Mouse (Mus musculus): ENCODE results near the gene Fer1l5.
A peak's percentile ranks its signal among the peaks of the same experiment; 100 is the strongest.

Fer1l5 gene

DNA sequence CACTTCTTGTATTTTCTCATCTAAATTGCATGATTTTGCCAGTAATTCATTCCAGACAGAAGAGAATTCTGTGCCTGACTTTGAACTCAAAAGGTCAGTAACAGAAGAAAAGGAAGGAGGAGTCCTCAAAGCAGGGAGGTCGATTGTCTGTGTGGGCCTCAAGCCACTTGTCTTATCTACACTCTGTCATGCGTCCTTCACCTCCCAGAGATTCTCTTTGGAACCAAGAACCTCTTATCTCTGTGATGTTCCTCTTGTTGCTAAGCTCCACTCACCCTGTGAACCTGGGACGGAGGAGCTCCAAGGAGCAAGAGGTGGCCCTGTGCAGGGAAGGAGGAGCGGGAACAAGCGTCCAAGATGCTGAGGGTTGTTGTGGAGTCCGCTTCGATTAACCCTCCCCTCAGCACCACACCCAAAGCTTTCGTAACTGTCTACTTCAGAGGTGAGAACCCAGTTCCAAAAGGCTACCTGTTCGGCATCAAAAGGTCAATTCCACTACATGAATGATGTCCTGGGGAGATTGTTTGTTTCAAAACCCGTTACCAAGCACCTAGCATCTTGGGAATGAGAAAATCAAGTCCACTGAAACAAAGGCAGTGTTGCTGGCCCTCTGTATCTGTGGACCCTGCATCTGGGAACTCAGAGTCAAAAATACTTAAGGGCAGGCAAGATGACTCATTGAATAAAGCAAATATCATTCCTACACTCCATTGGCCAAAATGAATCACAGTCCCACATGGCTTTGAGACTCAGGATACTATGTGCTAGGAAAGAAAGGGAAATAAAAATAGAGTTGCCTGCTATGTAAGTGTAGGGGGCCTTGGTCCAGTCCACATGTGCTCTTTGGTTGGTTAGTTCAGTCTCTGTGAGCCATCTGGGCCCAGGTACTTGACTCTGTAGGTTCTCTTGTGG, at the start of gene Fer1l5:
Gene Fer1l5 (plus strand): TSS at position 358 of the 912 bp plus-strand sequence.
- peak; percentile 26 to 50 for DNase-seq (ENCODE audit: inconsistent age in 2 of 2, low spot score in 1 of 2)

- peak in 1 of 2 experiments; percentile 53 for DNase-seq (ENCODE audit: inconsistent age in 2 of 2, low spot score in 1 of 2)
Observed at GRCm38 (mm10) chr1:36323076-36323475, 49.0 kb upstream of the Fer1l5 start.

GRCm38 (mm10) chr1:36323746-36324448, 48.2 kb upstream of the Fer1l5 start:
- DNase-seq (ENCODE audit: inconsistent age in 2 of 2, low spot score in 1 of 2): peak; percentile 62 to 82

- DNase-seq (ENCODE audit: inconsistent age in 2 of 2, low spot score in 1 of 2): peak; percentile 47 to 88
Observed at GRCm38 (mm10) chr1:36325900-36326321, 46.2 kb upstream of the Fer1l5 start.

DNA sequence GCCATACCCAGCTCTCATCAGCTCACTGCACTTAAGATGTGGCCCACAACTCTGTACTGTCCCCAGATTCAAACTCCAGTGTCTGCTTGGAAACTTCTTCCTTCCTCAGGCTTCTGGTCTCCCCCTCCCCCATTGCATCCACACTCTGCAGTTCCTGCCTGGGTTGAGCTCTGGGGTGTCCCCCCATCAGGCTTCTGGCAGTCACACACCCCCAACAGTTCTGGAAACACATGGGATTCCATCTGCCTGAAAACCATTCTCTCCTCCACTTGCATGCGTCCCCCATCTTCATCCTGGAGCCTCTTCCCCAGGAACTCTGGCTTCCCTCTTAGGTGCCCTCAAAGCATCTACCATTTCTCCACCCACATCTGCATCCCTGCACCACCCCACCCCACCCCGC, 45.3 kb upstream of the Fer1l5 start:
- no peak for DNase-seq (ENCODE audit: inconsistent age in 2 of 2, low spot score in 1 of 2)

- no peak for DNase-seq (ENCODE audit: inconsistent age in 2 of 2, low spot score in 1 of 2)
Observed at GRCm38 (mm10) chr1:36331743-36332142, 40.3 kb upstream of the Fer1l5 start.

- DNase-seq (ENCODE audit: inconsistent age in 2 of 2, low spot score in 1 of 2): peak in 1 of 2 experiments; percentile 59
Observed at GRCm38 (mm10) chr1:36332955-36333887, 38.9 kb upstream of the Fer1l5 start.

GRCm38 (mm10) chr1:36342547-36342946, 29.5 kb upstream of the Fer1l5 start:
- no peak for DNase-seq (ENCODE audit: inconsistent age in 2 of 2, low spot score in 1 of 2)

DNA sequence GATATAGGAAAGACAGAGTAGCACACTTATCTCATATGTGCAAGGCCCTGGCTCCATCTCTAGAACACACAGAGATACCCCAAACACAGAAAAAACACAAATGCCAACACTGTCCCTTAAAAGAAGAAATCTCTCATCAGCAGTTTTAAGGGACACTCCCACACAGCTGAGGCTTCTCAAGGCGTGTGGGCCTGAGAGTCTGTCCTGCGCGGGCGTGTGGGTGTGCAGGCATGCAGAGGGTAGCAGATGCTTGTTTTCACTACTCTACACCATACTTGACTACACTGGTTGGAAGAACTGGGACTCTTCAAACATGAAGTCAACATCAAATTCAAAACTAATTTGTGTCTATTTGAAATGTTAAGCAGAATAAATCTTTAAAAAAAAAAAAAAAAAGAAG, 19.7 kb upstream of the Fer1l5 start:
- no peak for DNase-seq (ENCODE audit: inconsistent age in 2 of 2, low spot score in 1 of 2)

GRCm38 (mm10) chr1:36356955-36357695, 15.0 kb upstream of the Fer1l5 start:
- DNase-seq (ENCODE audit: inconsistent age in 2 of 2, low spot score in 1 of 2): no peak

DNA sequence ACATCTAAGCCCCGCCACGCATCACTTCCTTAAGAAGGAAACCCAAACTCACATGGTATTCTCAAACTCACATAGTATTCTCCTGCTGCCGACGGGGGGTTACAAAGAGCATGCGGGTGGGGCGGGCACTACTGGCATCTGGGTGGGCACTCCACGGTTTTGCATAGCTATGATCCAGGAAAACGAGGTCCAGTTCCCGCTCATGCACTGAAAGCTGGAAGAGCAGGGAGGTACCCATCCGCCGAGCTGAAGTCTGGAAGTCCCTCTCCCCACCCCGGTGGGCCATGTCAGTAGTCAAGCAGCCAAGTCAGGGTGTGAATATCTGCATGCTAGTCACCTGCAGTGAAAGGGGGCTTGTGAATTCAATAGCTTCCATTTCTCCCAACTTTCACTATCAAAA, 4.4 kb upstream of the Fer1l5 start:
- peak in 1 of 2 experiments; percentile 23 for DNase-seq (ENCODE audit: inconsistent age in 2 of 2, low spot score in 1 of 2)

GRCm38 (mm10) chr1:36368112-36368968, 3.8 kb upstream of the Fer1l5 start:
- peak; percentile 85 to 96 for DNase-seq (ENCODE audit: inconsistent age in 2 of 2, low spot score in 1 of 2)

- peak; percentile 89 to 97 for DNase-seq (ENCODE audit: inconsistent age in 2 of 2, low spot score in 1 of 2)
Observed at GRCm38 (mm10) chr1:36368969-36369645, 3.0 kb upstream of the Fer1l5 start, which contains the start of gene Kansl3. Gene Kansl3, minus strand, starts transcription at chr1:36369181.

- peak; percentile 69 to 87 for DNase-seq (ENCODE audit: inconsistent age in 2 of 2, low spot score in 1 of 2)
Observed at GRCm38 (mm10) chr1:36370918-36371317, 1.2 kb upstream of the Fer1l5 start.

DNA sequence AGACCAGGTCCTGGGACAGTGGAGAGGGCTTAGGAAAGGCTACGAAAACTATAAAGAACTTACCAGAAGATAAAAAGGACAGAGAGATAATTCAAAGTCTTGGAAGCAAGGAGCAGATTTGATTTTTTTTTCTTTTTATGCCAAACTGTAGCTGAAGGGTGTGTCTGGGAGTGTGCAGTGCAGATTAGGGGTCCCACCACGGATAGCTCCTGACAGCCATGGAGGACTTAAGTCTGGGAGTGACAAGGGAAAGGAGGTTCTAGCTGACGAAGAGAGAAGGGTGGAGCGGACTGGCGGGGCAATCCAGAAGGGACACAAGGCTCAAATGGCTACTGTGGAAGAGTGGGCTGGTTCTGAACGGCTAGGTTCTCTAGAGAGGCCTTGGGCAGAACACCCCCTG, 6.8 kb downstream of the Fer1l5 start:
- no peak for DNase-seq (ENCODE audit: inconsistent age in 2 of 2, low spot score in 1 of 2)

GRCm38 (mm10) chr1:36379582-36379981, 7.5 kb downstream of the Fer1l5 start:
- DNase-seq (ENCODE audit: inconsistent age in 2 of 2, low spot score in 1 of 2): no peak

GRCm38 (mm10) chr1:36397041-36397440, 24.9 kb downstream of the Fer1l5 start:
- DNase-seq (ENCODE audit: inconsistent age in 2 of 2, low spot score in 1 of 2): no peak

GRCm38 (mm10) chr1:36401509-36401908, 29.4 kb downstream of the Fer1l5 start:
- no peak for DNase-seq (ENCODE audit: inconsistent age in 2 of 2, low spot score in 1 of 2)

DNA sequence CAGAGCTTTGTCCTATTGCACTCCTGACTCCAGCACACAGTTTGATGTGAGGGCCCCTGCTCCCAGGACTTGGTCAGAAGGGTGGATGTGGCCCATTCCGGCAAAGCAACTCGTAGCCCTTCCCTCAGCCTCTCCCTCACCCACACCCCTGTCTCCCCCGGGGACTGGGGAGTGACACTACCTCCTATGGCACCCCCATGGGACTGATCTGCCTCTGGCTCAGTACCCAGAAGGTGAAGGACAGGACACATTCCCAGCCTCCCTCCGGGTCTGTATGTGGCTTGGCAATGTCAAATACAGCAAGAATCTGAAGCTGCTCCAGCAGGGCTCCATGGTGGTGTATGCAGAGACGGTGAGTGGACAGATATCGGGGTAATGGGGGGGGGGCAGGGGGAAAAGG, 32.4 kb downstream of the Fer1l5 start:
- peak; percentile 62 to 69 for DNase-seq (ENCODE audit: inconsistent age in 2 of 2, low spot score in 1 of 2)
